Mouse (Mus musculus): ENCODE data around the gene Ctnnd2. TPM values are rescaled to one million over a fixed set of nuclear protein-coding genes. Genes with fewer than 3 reads are reported as not detected.

Ctnnd2 gene
- polyA plus RNA-seq, 1 experiment from 2014 or later, result 0.85 TPM

DNA sequence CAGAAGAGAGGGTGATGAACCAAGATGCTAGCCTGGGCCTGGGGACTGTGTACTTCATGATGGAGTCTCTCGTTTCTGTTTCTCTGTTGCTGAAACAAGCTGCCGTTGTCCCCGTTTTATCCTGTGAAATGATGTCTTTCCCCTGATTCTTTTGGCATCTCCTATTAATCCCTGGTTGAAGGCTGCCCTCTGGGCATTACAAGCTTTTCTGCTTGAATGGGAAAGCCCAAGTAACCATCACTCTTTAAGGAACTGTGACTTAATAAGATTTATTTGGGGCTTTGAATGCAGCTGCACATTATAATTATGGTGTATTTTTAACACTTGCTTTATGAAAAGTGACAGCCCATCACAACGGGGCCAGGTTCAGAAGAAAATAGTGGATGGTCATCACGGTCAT is 40.4 kb downstream of the Ctnnd2 start:
- no peak overlapping the region for H3K27ac ChIP-seq (ENCODE audit: low read depth, low read length)
- no peak for ATAC-seq (replicated peaks; ENCODE audit: low FRiP score)
- no peak overlapping the region for H3K4me3 ChIP-seq (ENCODE audit: low read depth, low read length)
- no peaks in the 10 kb centered on the region for H3K4me1 ChIP-seq (replicated peaks; ENCODE audit: control insufficient read depth, insufficient read depth, low read length)
- no peaks in the 10 kb centered on the region for H3K9me3 ChIP-seq (ENCODE audit: control insufficient read depth, low read length)
- no peaks in the 10 kb centered on the region for H3K36me3 ChIP-seq (ENCODE audit: control insufficient read depth, insufficient read depth, low read length)
- H3K27me3 ChIP-seq (replicated peaks; ENCODE audit: control insufficient read depth, insufficient read depth, low read length), result no peaks in the 10 kb centered on the region
- H3K4me2 ChIP-seq, result no peak overlapping the region
- DNase-seq (ENCODE audit: low spot score), result no peak
- 84% methylated on average over 5 of the region's 5 CpGs for WGBS
- no peak overlapping the region for H3K9ac ChIP-seq (ENCODE audit: low read depth, low read length)

GRCm38 (mm10) chr15:30215871-30216270 is 43.5 kb downstream of the Ctnnd2 start:
- Histone ChIP-seq H3K4me1 (replicated peaks; ENCODE audit: control insufficient read depth, insufficient read depth, low read length) (no peaks in the 10 kb centered on the region), H3K4me3 (ENCODE audit: low read depth, low read length) (no peak overlapping the region), H3K9me3 (ENCODE audit: control insufficient read depth, low read length) (no peaks in the 10 kb centered on the region), H3K9ac (ENCODE audit: low read depth, low read length) (no peak overlapping the region), H3K27me3 (replicated peaks; ENCODE audit: control insufficient read depth, insufficient read depth, low read length) (no peaks in the 10 kb centered on the region), H3K27ac (ENCODE audit: low read depth, low read length) (no peak overlapping the region), H3K4me2 (no peak overlapping the region), H3K36me3 (ENCODE audit: control insufficient read depth, insufficient read depth, low read length) (no peaks in the 10 kb centered on the region)
- DNase-seq (ENCODE audit: low spot score), result no peak
- 77% methylated on average over 4 of the region's 4 CpGs for WGBS
- ATAC-seq (replicated peaks; ENCODE audit: low FRiP score), result no peak

GRCm38 (mm10) chr15:30229112-30229511 is 56.7 kb downstream of the Ctnnd2 start:
- 90% methylated on average over 4 of the region's 4 CpGs for WGBS
- H3K9me3 ChIP-seq (ENCODE audit: control insufficient read depth, low read length), result no peaks in the 10 kb centered on the region
- ATAC-seq (replicated peaks; ENCODE audit: low FRiP score), result no peak
- no peaks in the 10 kb centered on the region for H3K36me3 ChIP-seq (ENCODE audit: control insufficient read depth, insufficient read depth, low read length)
- H3K4me1 ChIP-seq (replicated peaks; ENCODE audit: control insufficient read depth, insufficient read depth, low read length), result no peaks in the 10 kb centered on the region
- no peak overlapping the region for H3K27ac ChIP-seq (ENCODE audit: low read depth, low read length)
- H3K4me3 ChIP-seq (ENCODE audit: low read depth, low read length), result no peak overlapping the region
- H3K27me3 ChIP-seq (replicated peaks; ENCODE audit: control insufficient read depth, insufficient read depth, low read length), result no peaks in the 10 kb centered on the region
- no peak for DNase-seq (ENCODE audit: low spot score)
- no peak overlapping the region for H3K4me2 ChIP-seq
- no peak overlapping the region for H3K9ac ChIP-seq (ENCODE audit: low read depth, low read length)

DNA sequence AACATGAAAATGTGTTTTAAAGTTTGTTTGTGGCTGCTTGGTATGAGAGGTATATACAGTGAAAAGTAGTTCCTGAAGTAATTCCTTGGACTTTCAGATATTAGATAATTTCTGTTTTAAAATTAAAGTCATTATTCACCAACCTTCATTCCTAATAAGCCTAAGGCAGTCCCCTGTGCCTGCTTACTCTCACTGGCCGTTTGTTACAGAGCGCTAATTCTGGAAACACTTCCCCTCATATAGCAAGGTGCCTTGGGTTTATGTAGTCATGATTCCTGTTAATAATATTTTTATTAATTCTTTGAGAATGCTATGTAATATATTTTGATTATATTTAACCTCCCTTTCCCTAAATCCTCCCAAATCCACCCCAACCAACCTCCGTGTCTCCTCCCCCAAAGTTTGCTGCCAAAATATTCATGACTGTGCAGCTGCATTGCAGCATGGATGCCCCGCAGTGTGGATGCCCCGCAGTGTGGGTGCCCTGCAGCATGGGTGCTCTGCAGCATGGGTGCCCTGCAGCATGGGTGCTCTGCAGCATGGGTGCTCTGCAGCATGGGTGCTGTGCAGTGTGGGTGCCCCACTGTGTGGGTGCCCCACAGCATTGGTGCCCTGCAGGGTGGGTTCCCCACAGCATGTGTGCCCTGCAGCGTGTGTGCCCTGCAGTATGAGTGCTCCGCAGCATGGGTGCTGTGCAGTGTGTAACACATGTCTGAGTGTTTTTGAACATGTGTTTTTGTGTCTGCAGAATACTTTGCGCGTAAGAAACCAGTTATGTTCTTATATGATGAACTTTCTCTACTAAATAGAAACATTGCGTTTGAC is 63.0 kb downstream of the Ctnnd2 start:
- no peak for ATAC-seq (replicated peaks; ENCODE audit: low FRiP score)
- DNase-seq (ENCODE audit: low spot score), result no peak
- H3K4me1 ChIP-seq (replicated peaks; ENCODE audit: control insufficient read depth, insufficient read depth, low read length), result no peaks in the 10 kb centered on the region
- no peaks in the 10 kb centered on the region for H3K27me3 ChIP-seq (replicated peaks; ENCODE audit: control insufficient read depth, insufficient read depth, low read length)
- no peak overlapping the region for H3K4me3 ChIP-seq (ENCODE audit: low read depth, low read length)
- H3K9me3 ChIP-seq (ENCODE audit: control insufficient read depth, low read length), result no peaks in the 10 kb centered on the region
- H3K4me2 ChIP-seq, result no peak overlapping the region
- 87% methylated on average over 10 of the region's 10 CpGs for WGBS
- H3K27ac ChIP-seq (ENCODE audit: low read depth, low read length), result no peak overlapping the region
- no peak overlapping the region for H3K9ac ChIP-seq (ENCODE audit: low read depth, low read length)
- no peaks in the 10 kb centered on the region for H3K36me3 ChIP-seq (ENCODE audit: control insufficient read depth, insufficient read depth, low read length)

DNA sequence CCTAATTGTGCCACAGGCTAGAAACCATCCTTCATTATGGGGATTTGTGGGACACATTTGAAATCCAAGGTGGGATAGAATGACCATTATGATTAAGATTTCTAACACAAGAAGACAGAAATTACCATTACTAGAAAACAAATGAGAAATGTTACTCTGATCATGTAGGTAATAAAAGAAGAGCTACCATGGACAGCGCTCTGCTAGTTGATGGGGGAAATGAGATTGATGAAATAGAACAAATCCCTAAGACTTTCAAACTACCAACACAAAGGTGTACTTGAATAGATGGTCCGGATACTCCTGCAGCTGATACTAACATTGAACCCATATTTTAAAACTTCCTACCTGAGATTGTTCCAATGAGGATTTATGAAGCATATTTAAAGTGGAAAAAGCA is 68.5 kb downstream of the Ctnnd2 start:
- ATAC-seq (replicated peaks; ENCODE audit: low FRiP score) (no peak), DNase-seq (ENCODE audit: low spot score) (no peak)
- H3K27ac ChIP-seq (ENCODE audit: low read depth, low read length), result no peak overlapping the region
- no peaks in the 10 kb centered on the region for H3K36me3 ChIP-seq (ENCODE audit: control insufficient read depth, insufficient read depth, low read length)
- no peak overlapping the region for H3K4me3 ChIP-seq (ENCODE audit: low read depth, low read length)
- WGBS, result 78% methylated on average over 2 of the region's 2 CpGs
- H3K4me1 ChIP-seq (replicated peaks; ENCODE audit: control insufficient read depth, insufficient read depth, low read length), result no peaks in the 10 kb centered on the region
- H3K9ac ChIP-seq (ENCODE audit: low read depth, low read length), result no peak overlapping the region
- H3K4me2 ChIP-seq, result no peak overlapping the region
- H3K27me3 ChIP-seq (replicated peaks; ENCODE audit: control insufficient read depth, insufficient read depth, low read length), result no peaks in the 10 kb centered on the region
- H3K9me3 ChIP-seq (ENCODE audit: control insufficient read depth, low read length), result no peaks in the 10 kb centered on the region

DNA sequence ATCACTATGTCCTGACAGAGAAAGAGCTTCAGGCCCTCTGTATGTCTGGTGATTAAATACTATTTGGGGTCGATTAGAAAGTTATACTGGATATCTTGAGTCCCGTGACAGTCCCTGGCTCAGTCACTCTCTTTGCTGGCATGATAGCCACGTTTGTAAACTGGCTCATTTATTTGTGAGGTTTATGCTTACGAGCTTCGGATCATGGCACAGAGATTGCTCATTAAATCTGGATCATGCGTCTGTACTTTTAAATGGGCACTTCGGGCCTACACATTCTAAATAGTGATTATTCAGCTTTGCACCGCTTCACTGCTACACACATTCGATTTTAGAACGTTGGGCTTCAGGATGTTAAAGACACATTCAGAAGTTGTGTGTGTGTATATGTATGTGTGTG is 96.4 kb downstream of the Ctnnd2 start:
- ATAC-seq (replicated peaks; ENCODE audit: low FRiP score) (no peak), DNase-seq (ENCODE audit: low spot score) (no peak)
- 87% methylated on average over 10 of the region's 10 CpGs for WGBS
- no peak overlapping the region for H3K9ac ChIP-seq (ENCODE audit: low read depth, low read length)
- no peak overlapping the region for H3K4me2 ChIP-seq
- H3K27ac ChIP-seq (ENCODE audit: low read depth, low read length), result no peak overlapping the region
- no peaks in the 10 kb centered on the region for H3K4me1 ChIP-seq (replicated peaks; ENCODE audit: control insufficient read depth, insufficient read depth, low read length)
- no peaks in the 10 kb centered on the region for H3K9me3 ChIP-seq (ENCODE audit: control insufficient read depth, low read length)
- no peak overlapping the region for H3K4me3 ChIP-seq (ENCODE audit: low read depth, low read length)
- H3K27me3 ChIP-seq (replicated peaks; ENCODE audit: control insufficient read depth, insufficient read depth, low read length), result no peaks in the 10 kb centered on the region
- H3K36me3 ChIP-seq (ENCODE audit: control insufficient read depth, insufficient read depth, low read length), result no peaks in the 10 kb centered on the region

- no peak overlapping the region for H3K4me3 ChIP-seq (ENCODE audit: low read depth, low read length)
- no peak overlapping the region for H3K9ac ChIP-seq (ENCODE audit: low read depth, low read length)
- 79% methylated on average over 8 of the region's 8 CpGs for WGBS
- H3K27ac ChIP-seq (ENCODE audit: low read depth, low read length), result no peak overlapping the region
- DNase-seq (ENCODE audit: low spot score) (no peak), ATAC-seq (replicated peaks; ENCODE audit: low FRiP score) (no peak)
- no peaks in the 10 kb centered on the region for H3K4me1 ChIP-seq (replicated peaks; ENCODE audit: control insufficient read depth, insufficient read depth, low read length)
- H3K36me3 ChIP-seq (ENCODE audit: control insufficient read depth, insufficient read depth, low read length), result no peaks in the 10 kb centered on the region
- H3K27me3 ChIP-seq (replicated peaks; ENCODE audit: control insufficient read depth, insufficient read depth, low read length), result no peaks in the 10 kb centered on the region
- no peak overlapping the region for H3K4me2 ChIP-seq
- H3K9me3 ChIP-seq (ENCODE audit: control insufficient read depth, low read length), result no peaks in the 10 kb centered on the region
Measured at GRCm38 (mm10) chr15:30271141-30271572, 98.8 kb downstream of the Ctnnd2 start.

DNA sequence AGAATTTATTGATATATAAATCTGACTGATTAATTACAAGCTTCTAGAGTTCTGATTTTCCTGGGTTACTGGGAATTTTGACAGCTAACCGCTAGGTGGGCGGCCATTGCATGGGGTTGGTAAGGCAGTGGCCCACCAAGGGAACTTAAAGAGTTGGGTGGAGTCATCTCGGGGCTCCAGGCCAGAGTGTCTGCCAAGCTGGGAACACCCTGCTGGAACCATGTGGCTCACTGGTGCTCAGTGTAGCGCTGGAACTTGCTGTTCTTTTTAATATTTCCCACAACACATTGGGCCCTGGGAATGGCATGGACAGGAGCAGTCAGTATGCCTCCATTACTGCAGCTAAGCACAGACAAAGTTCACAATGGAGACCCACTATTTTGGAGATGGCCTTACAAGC is 99.9 kb downstream of the Ctnnd2 start:
- H3K4me2 ChIP-seq, result no peak overlapping the region
- ATAC-seq (replicated peaks; ENCODE audit: low FRiP score) (no peak), DNase-seq (ENCODE audit: low spot score) (no peak)
- H3K4me3 ChIP-seq (ENCODE audit: low read depth, low read length), result no peak overlapping the region
- H3K9ac ChIP-seq (ENCODE audit: low read depth, low read length), result no peak overlapping the region
- H3K27me3 ChIP-seq (replicated peaks; ENCODE audit: control insufficient read depth, insufficient read depth, low read length), result no peaks in the 10 kb centered on the region
- H3K36me3 ChIP-seq (ENCODE audit: control insufficient read depth, insufficient read depth, low read length), result no peaks in the 10 kb centered on the region
- no peaks in the 10 kb centered on the region for H3K4me1 ChIP-seq (replicated peaks; ENCODE audit: control insufficient read depth, insufficient read depth, low read length)
- H3K9me3 ChIP-seq (ENCODE audit: control insufficient read depth, low read length), result no peaks in the 10 kb centered on the region
- no peak overlapping the region for H3K27ac ChIP-seq (ENCODE audit: low read depth, low read length)
- WGBS, result 80% methylated on average over 4 of the region's 4 CpGs

DNA sequence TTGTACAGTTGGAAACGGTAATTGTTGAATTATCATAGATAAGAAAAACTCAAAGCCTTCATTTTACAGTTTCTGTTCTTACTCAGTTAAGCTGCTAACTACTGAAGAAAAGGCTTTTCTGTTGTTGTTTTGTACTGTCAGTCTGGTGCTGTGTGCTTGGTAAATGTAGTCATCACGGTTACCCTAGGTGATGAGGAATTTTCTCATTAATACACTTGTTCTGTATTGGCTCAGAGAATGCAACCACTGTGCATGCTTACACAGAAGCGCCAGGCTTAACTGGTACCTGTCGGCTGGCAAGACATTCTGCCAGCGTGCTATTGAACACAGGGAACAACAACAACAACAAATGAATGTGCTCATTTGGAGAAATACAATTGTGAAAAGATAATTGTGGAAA is 103.3 kb downstream of the Ctnnd2 start:
- H3K27me3 ChIP-seq (replicated peaks; ENCODE audit: control insufficient read depth, insufficient read depth, low read length), result no peaks in the 10 kb centered on the region
- no peak overlapping the region for H3K27ac ChIP-seq (ENCODE audit: low read depth, low read length)
- WGBS, result 83% methylated on average over 5 of the region's 5 CpGs
- H3K36me3 ChIP-seq (ENCODE audit: control insufficient read depth, insufficient read depth, low read length), result no peaks in the 10 kb centered on the region
- no peak overlapping the region for H3K4me2 ChIP-seq
- no peak overlapping the region for H3K9ac ChIP-seq (ENCODE audit: low read depth, low read length)
- no peaks in the 10 kb centered on the region for H3K9me3 ChIP-seq (ENCODE audit: control insufficient read depth, low read length)
- no peaks in the 10 kb centered on the region for H3K4me1 ChIP-seq (replicated peaks; ENCODE audit: control insufficient read depth, insufficient read depth, low read length)
- ATAC-seq (replicated peaks; ENCODE audit: low FRiP score), result no peak
- H3K4me3 ChIP-seq (ENCODE audit: low read depth, low read length), result no peak overlapping the region
- no peak for DNase-seq (ENCODE audit: low spot score)
